Mouse (Mus musculus) liver, embryonic 16.5 days (tissue): Measurements from ENCODE around the gene Mex3a. TPM values are rescaled to one million over a fixed set of nuclear protein-coding genes. Genes with fewer than 3 reads are reported as not detected.

ENCODE experiments used
- ATAC-seq: fragments of 200-750 bp; cut with Nextera tagmentation; 2 replicates; pipeline ENCODE4 v1.8.0; 2017; ENCODE audit warnings: low read depth, mild to moderate bottlenecking, moderate number of reproducible peaks, moderate library complexity
- H3K27ac ChIP-seq: fragments of 300-500 bp; sonication (generic); 2 replicates; pipeline ENCODE4 v1.5.1; 2014; ENCODE audit warnings: mild to moderate bottlenecking, low read length
- H3K27me3 ChIP-seq: fragments of 300-500 bp; sonication (generic); 2 replicates; pipeline ENCODE4 v1.6.1; 2014; ENCODE audit warnings: low read depth, low read length, mixed read lengths; ENCODE audit not compliant: control insufficient read depth, insufficient read depth
- H3K36me3 ChIP-seq: fragments of 300-500 bp; sonication (generic); 2 replicates; pipeline ENCODE4 v1.6.1; 2014; ENCODE audit warnings: mild to moderate bottlenecking; ENCODE audit not compliant: control insufficient read depth, insufficient read depth
- H3K4me1 ChIP-seq: fragments of 300-500 bp; sonication (generic); 2 replicates; pipeline ENCODE4 v1.6.1; 2014; ENCODE audit warnings: low read depth, low read length, mixed read lengths; ENCODE audit not compliant: control insufficient read depth
- H3K4me2 ChIP-seq: fragments of 300-500 bp; sonication (generic); 2 replicates; pipeline ENCODE4 v1.6.1; 2014; ENCODE audit warnings: low read depth, low read length, mixed read lengths
- H3K4me3 ChIP-seq: fragments of 300-500 bp; sonication (generic); 2 replicates; pipeline ENCODE4 v1.5.1; 2014; ENCODE audit warnings: low read depth, mild to moderate bottlenecking, low read length
- H3K9ac ChIP-seq: fragments of 300-500 bp; sonication (generic); 2 replicates; pipeline ENCODE4 v1.6.1; 2014; ENCODE audit warnings: low read depth, low read length
- H3K9me3 ChIP-seq: fragments of 300-500 bp; sonication (generic); replicated peaks from 2 replicates; pipeline ENCODE4 v1.6.1; 2016; ENCODE audit warnings: low read length; ENCODE audit not compliant: control insufficient read depth
- WGBS: fragments of 180-500 bp; shearing (Covaris S2); extraction: QIAGEN DNeasy Blood & Tissue Kit; methylation state at CpG from one replicate; pipeline ENCODE4 v1.1.7; 2014; ENCODE audit not compliant: insufficient replicate concordance; 5-methylcytosine and 5-hydroxymethylcytosine counted together
- polyA plus RNA-seq: library from polyadenylated mRNA; unstranded; fragments of >200 nt; fragmentation: Nextera tagmentation; extraction: Ambion mirVana; gene quantifications from 2 replicates; pipeline ENCODE4 v1.2.1, GENCODE M21; 2015

Gene Mex3a
- 0.44 and 0.53 TPM in 2 replicates for polyA plus RNA-seq

DNA sequence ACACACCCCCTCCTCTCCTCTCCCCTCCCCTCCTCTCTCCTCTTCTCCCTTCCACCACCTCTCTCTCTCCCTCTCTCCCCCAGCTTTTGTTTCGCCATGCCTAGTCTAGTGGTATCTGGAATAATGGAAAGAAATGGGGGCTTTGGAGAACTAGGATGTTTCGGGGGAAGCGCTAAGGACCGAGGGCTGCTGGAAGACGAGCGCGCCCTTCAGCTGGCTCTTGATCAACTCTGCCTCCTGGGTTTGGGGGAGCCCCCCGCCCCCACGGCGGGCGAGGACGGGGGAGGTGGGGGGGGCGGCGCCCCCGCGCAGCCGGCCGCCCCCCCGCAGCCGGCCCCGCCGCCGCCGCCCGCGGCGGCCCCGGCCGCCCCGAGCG lies at the start of gene Mex3a:
TSS of gene Mex3a (plus strand) at position 97 of the 376 bp plus-strand sequence.
- under 1% methylated on average over 17 of the region's 31 CpGs for WGBS
- H3K4me1 ChIP-seq, result peaks cover 41% of the 10 kb centered on the region
- ATAC-seq, result no peak

GRCm38 (mm10) chr3:88483141-88483540 lies 49.1 kb upstream of the Mex3a start:
- no peaks in the 10 kb centered on the region; the same call in 1 of the 2 replicates for H3K4me1 ChIP-seq

More for the DNA sequence above, at the start of gene Mex3a:
- peaks cover 9% of the 10 kb centered on the region for H3K27me3 ChIP-seq
- peak within 1 kb of the TSS; percentile 74 for H3K9ac ChIP-seq
- peak within 1 kb of the TSS; percentile 97 for H3K4me2 ChIP-seq
- peak within 1 kb of the TSS; percentile 48 for H3K27ac ChIP-seq
- H3K36me3 ChIP-seq, result no peaks in the 10 kb centered on the region
- no peaks in the 10 kb centered on the region for H3K9me3 ChIP-seq
- H3K4me3 ChIP-seq, result peak within 1 kb of the TSS; percentile 74

GRCm38 (mm10) chr3:88483621-88484020 lies 48.6 kb upstream of the Mex3a start:
- H3K36me3 ChIP-seq, result peaks cover 60% of the 10 kb centered on the region
- H3K4me3 ChIP-seq, result no peak overlapping the region
- no peaks in the 10 kb centered on the region for H3K9me3 ChIP-seq
- ATAC-seq, result peak; percentile 47; the same call in 1 of the 2 replicates
- peaks cover 3% of the 10 kb centered on the region; the same call in 1 of the 2 replicates for H3K4me1 ChIP-seq
- H3K27ac ChIP-seq, result no peak overlapping the region
- H3K4me2 ChIP-seq, result no peak overlapping the region
- H3K27me3 ChIP-seq, result peaks cover 12% of the 10 kb centered on the region; the same call in 1 of the 2 replicates
- WGBS, result 9% methylated on average over 5 of the region's 5 CpGs
- no peak overlapping the region for H3K9ac ChIP-seq

More at GRCm38 (mm10) chr3:88483141-88483540, 49.1 kb upstream of the Mex3a start:
- Histone ChIP-seq H3K4me3 (no peak overlapping the region), H3K27me3 (peaks cover 12% of the 10 kb centered on the region; the same call in 1 of the 2 replicates), H3K9me3 (no peaks in the 10 kb centered on the region), H3K36me3 (peaks cover 60% of the 10 kb centered on the region), H3K27ac (no peak overlapping the region), H3K9ac (no peak overlapping the region), H3K4me2 (no peak overlapping the region)
- ATAC-seq, result no peak
- WGBS, result 68% methylated on average over 8 of the region's 8 CpGs

DNA sequence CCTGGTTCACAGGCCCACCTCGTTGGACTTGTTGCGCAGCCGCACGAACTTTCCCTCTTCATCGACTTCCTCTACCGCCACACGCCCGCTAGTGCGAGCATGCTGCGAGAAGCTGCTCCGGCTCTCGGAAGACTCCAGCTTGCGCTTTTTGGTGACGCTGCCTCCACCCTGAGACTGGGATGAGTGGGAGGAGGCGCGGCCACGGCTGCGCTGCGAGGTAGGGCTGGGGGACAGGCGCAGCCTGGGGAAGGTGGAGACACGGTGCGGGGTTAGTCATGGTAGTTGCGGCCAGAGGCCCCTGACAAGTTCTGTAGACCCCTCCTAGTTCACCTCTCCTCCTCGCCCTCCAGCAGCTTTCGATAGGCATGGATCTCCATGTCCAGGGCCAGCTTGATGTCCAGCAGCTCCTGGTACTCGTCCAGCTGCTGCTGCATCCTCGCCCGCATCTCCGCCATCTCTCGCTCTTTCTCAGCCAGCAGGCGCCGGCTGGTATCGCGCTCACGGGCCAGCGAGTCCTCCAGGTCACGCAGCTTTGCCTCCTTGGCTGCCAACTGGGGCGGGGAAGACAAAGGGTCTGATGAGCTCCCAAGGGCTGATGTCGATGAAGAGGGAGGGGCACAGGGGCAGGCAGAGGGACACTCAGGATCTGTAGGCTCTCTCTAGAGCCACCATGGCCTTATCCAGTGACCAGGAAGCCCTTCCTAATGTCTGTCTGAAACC lies 47.4 kb upstream of the Mex3a start:
- H3K4me3 ChIP-seq, result no peak overlapping the region
- 40% methylated on average over 39 of the region's 39 CpGs for WGBS
- H3K4me1 ChIP-seq, result peaks cover 7% of the 10 kb centered on the region
- no peaks in the 10 kb centered on the region for H3K9me3 ChIP-seq
- no peak overlapping the region for H3K9ac ChIP-seq
- H3K36me3 ChIP-seq, result peaks cover 60% of the 10 kb centered on the region
- no peak overlapping the region for H3K27ac ChIP-seq
- peaks cover 12% of the 10 kb centered on the region; the same call in 1 of the 2 replicates for H3K27me3 ChIP-seq
- ATAC-seq, result no peak
- H3K4me2 ChIP-seq, result no peak overlapping the region

DNA sequence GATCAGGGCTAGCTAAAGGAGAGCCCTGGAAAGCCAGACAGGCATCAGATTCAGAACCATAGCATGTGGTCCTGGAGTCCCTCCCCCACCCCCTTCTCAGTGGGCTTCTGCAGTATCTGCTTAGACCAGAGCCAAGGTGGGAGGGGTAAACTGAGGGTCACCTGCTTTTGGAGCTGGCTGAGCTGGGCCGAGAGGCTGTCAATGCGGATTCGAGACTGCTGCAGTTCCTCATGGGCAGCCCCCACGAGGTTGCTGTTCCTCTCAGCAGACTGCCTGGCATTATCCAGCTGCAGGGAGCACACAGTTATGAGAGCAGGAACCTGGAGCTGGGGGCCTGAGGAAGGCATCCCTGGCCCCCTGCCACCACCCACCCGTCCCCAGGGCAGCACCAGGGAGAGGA lies 46.2 kb upstream of the Mex3a start:
- H3K9me3 ChIP-seq, result no peaks in the 10 kb centered on the region
- no peak overlapping the region for H3K9ac ChIP-seq
- peaks cover 60% of the 10 kb centered on the region for H3K36me3 ChIP-seq
- H3K27ac ChIP-seq, result no peak overlapping the region
- no peak for ATAC-seq
- H3K4me1 ChIP-seq, result peaks cover 16% of the 10 kb centered on the region
- no peak overlapping the region for H3K4me2 ChIP-seq
- peaks cover 12% of the 10 kb centered on the region; the same call in 1 of the 2 replicates for H3K27me3 ChIP-seq
- 81% methylated on average over 5 of the region's 5 CpGs for WGBS
- H3K4me3 ChIP-seq, result no peak overlapping the region

- Histone ChIP-seq H3K9ac (no peak overlapping the region), H3K9me3 (no peaks in the 10 kb centered on the region), H3K4me3 (no peak overlapping the region), H3K4me2 (no peak overlapping the region), H3K27ac (no peak overlapping the region), H3K4me1 (peaks cover 22% of the 10 kb centered on the region), H3K36me3 (peaks cover 59% of the 10 kb centered on the region), H3K27me3 (peaks cover 12% of the 10 kb centered on the region; the same call in 1 of the 2 replicates)
- WGBS, result 72% methylated on average over 4 of the region's 4 CpGs
- no peak for ATAC-seq
Observed at GRCm38 (mm10) chr3:88486887-88487286, 45.3 kb upstream of the Mex3a start.

DNA sequence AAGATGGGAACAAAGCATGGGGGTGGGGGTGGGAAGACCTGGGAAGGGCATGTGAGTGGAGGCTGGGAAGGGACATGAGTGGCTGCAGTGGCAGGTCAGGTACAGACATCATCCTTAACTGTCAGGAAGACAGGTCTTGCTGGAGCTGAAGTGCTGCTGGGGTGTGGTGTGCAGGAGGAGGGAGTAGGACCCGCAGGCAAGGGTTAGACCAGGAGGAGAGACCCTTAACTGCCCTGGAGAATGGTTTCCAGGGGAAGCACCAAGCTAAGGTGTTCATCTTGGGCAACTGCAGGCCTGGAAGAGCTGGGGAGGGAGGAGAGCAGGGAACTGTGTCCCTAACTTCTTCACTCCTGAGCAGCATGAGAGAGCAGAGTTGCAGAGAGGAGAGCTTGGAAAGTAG lies 44.8 kb upstream of the Mex3a start:
- no peaks in the 10 kb centered on the region for H3K9me3 ChIP-seq
- WGBS, result 82% methylated on average over 1 of the region's 1 CpGs
- H3K36me3 ChIP-seq, result peaks cover 54% of the 10 kb centered on the region
- peaks cover 25% of the 10 kb centered on the region for H3K4me1 ChIP-seq
- H3K27ac ChIP-seq, result no peak overlapping the region
- no peak overlapping the region for H3K4me3 ChIP-seq
- ATAC-seq, result no peak
- H3K27me3 ChIP-seq, result peaks cover 12% of the 10 kb centered on the region; the same call in 1 of the 2 replicates
- no peak overlapping the region for H3K9ac ChIP-seq
- H3K4me2 ChIP-seq, result no peak overlapping the region

- Histone ChIP-seq H3K9me3 (no peaks in the 10 kb centered on the region), H3K4me2 (peak overlapping the region; percentile 96), H3K4me3 (peak overlapping the region; percentile 62), H3K4me1 (peaks cover 83% of the 10 kb centered on the region), H3K27ac (peak overlapping the region; percentile 94), H3K27me3 (no peaks in the 10 kb centered on the region), H3K36me3 (peaks cover 6% of the 10 kb centered on the region; the same call in 1 of the 2 replicates), H3K9ac (peak overlapping the region; percentile 44)
- 38% methylated on average over 11 of the region's 11 CpGs for WGBS
- ATAC-seq, result no peak
Observed at GRCm38 (mm10) chr3:88493706-88494582, 38.3 kb upstream of the Mex3a start.
